Mouse (Mus musculus): Measurements from ENCODE around the gene Baz1b. TPM values are rescaled to one million over a fixed set of nuclear protein-coding genes. Genes with fewer than 3 reads are reported as not detected.

Gene Baz1b
- total and polyA plus RNA-seq, 3 experiments, result 13.9 to 46.1 (median 42.3) TPM

DNA sequence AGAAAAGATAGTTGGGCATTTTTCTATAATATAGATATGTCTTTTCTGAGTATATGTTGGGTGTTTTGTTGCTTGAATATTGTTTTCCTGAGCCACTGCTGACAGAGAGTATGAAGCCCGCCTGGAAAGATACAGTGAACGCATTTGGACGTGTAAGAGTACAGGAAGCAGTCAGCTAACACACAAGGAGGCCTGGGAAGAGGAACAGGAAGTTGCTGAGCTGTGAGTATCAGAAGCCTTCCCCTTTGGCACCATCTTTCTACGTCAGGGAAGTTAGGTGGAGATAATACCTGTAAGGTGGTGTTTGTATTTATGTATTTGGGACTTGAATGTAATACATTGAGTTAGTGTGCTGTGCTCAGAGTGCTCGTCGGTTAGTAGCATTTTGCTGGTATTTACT is 9.3 kb downstream of the Baz1b start:
- no peak overlapping the region for H3K9ac ChIP-seq (ENCODE audit: low read depth, low read length)
- H3K27ac ChIP-seq, result no peak overlapping the region
- H3K4me1 ChIP-seq (ENCODE audit: control insufficient read depth, insufficient read depth, low read length), result no peaks in the 10 kb centered on the region; the same call in none of the 2 replicates
- peaks cover 9% of the 10 kb centered on the region; the same call in 1 of the 2 replicates for H3K79me2 ChIP-seq (replicated peaks; ENCODE audit: control insufficient read depth, insufficient read depth, low read length)
- no peaks in the 10 kb centered on the region for H3K27me3 ChIP-seq (ENCODE audit: control insufficient read depth, insufficient read depth, low read length)
- 45% methylated on average over 6 of the region's 6 CpGs for WGBS
- no peak for TF ChIP-seq CTCF (IDR thresholded peaks at IDR 0.05)
- no peak for TF ChIP-seq EP300 (IDR thresholded peaks at IDR 0.05; ENCODE audit: insufficient read depth, low read depth, low read length)
- TF ChIP-seq POLR2A (IDR thresholded peaks at IDR 0.05; ENCODE audit: insufficient read depth, low read depth, low read length), result no peak
- no peak overlapping the region for H3K4me3 ChIP-seq
- no peak for DNase-seq
- peaks cover 43% of the 10 kb centered on the region for H3K36me3 ChIP-seq (ENCODE audit: control insufficient read depth, insufficient read depth, low read length)
- intact Hi-C loops (cut with DNase I), result no loop called here

- 0 out of 2 replicates have a peak, but pooled peaks cover 1% of the 10 kb centered on the region for H3K79me2 ChIP-seq (replicated peaks; ENCODE audit: control insufficient read depth, insufficient read depth, low read length)
- peak in 1 of 2 experiments; percentile 51 for DNase-seq
- peaks cover 1% of the 10 kb centered on the region for H3K4me1 ChIP-seq (ENCODE audit: control insufficient read depth, insufficient read depth, low read length)
- TF ChIP-seq EP300 (IDR thresholded peaks at IDR 0.05; ENCODE audit: insufficient read depth, low read depth, low read length) (0 out of 2 replicates have a peak, but pooled peaks have one; percentile 36), POLR2A (IDR thresholded peaks at IDR 0.05; ENCODE audit: insufficient read depth, low read depth, low read length) (no peak), CTCF (IDR thresholded peaks at IDR 0.05) (no peak)
- intact Hi-C loops (cut with DNase I), result no loop called here
- WGBS, result 56% methylated on average over 3 of the region's 3 CpGs
- no peak overlapping the region for H3K4me3 ChIP-seq
- no peaks in the 10 kb centered on the region for H3K27me3 ChIP-seq (ENCODE audit: control insufficient read depth, insufficient read depth, low read length)
- H3K9ac ChIP-seq (ENCODE audit: low read depth, low read length), result no peak overlapping the region
- H3K27ac ChIP-seq, result peak overlapping the region; percentile 15
- H3K36me3 ChIP-seq (ENCODE audit: control insufficient read depth, insufficient read depth, low read length), result peaks cover 20% of the 10 kb centered on the region
These were observed 15.7 kb downstream of the Baz1b start for GRCm38 (mm10) chr5:135202763-135203162.

DNA sequence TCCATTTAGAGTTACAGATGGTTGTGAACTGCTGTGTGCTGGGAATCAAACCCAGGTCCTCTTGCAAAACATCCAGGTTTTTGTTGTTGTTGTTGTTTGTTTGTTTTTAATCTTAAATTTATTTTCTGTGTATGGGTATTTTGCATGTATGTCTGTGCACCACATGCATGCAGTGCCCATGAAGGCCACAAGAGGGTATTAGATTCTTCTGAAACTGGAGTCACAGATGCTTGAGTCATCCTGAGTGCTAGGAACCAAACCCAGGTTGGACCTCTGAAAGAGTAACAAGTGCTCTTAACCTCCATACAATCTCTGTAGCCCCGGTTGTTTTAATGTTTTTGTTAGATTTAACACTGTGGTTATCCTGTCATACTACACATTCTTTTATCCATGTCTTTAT is 21.1 kb downstream of the Baz1b start:
- WGBS, result 93% methylated on average over 1 of the region's 1 CpGs
- Histone ChIP-seq H3K4me1 (ENCODE audit: control insufficient read depth, insufficient read depth, low read length) (no peaks in the 10 kb centered on the region), H3K27ac (no peak overlapping the region), H3K36me3 (ENCODE audit: control insufficient read depth, insufficient read depth, low read length) (peaks cover 15% of the 10 kb centered on the region), H3K9ac (ENCODE audit: low read depth, low read length) (no peak overlapping the region), H3K27me3 (ENCODE audit: control insufficient read depth, insufficient read depth, low read length) (no peaks in the 10 kb centered on the region), H3K4me3 (no peak overlapping the region), H3K79me2 (replicated peaks; ENCODE audit: control insufficient read depth, insufficient read depth, low read length) (no peaks in the 10 kb centered on the region)
- intact Hi-C loops (cut with DNase I), result no loop called here
- DNase-seq, result no peak
- peak; percentile 54 for TF ChIP-seq CTCF (IDR thresholded peaks at IDR 0.05)
- TF ChIP-seq EP300 (IDR thresholded peaks at IDR 0.05; ENCODE audit: insufficient read depth, low read depth, low read length), result no peak

- peaks cover 3% of the 10 kb centered on the region for H3K36me3 ChIP-seq (ENCODE audit: control insufficient read depth, insufficient read depth, low read length)
These were observed 29.8 kb downstream of the Baz1b start for GRCm38 (mm10) chr5:135216871-135217270.

GRCm38 (mm10) chr5:135220941-135221340 is 33.9 kb downstream of the Baz1b start:
- no peak for TF ChIP-seq POLR2A (IDR thresholded peaks at IDR 0.05; ENCODE audit: insufficient read depth, low read depth, low read length)
- TF ChIP-seq EP300 (IDR thresholded peaks at IDR 0.05; ENCODE audit: insufficient read depth, low read depth, low read length), result no peak
- no peak for TF ChIP-seq CTCF (IDR thresholded peaks at IDR 0.05)
- H3K4me1 ChIP-seq (ENCODE audit: control insufficient read depth, insufficient read depth, low read length), result no peaks in the 10 kb centered on the region
- no peak overlapping the region for H3K27ac ChIP-seq
- no peak overlapping the region for H3K9ac ChIP-seq (ENCODE audit: low read depth, low read length)
- H3K27me3 ChIP-seq (ENCODE audit: control insufficient read depth, insufficient read depth, low read length), result no peaks in the 10 kb centered on the region
- no peak overlapping the region for H3K4me3 ChIP-seq
- intact Hi-C loops (cut with DNase I), result no loop called here
- H3K36me3 ChIP-seq (ENCODE audit: control insufficient read depth, insufficient read depth, low read length), result 0 out of 2 replicates have a peak, but pooled peaks cover 1% of the 10 kb centered on the region
- H3K79me2 ChIP-seq (replicated peaks; ENCODE audit: control insufficient read depth, insufficient read depth, low read length), result 0 out of 2 replicates have a peak, but pooled peaks cover 1% of the 10 kb centered on the region
- DNase-seq, result no peak

More at GRCm38 (mm10) chr5:135216871-135217270, 29.8 kb downstream of the Baz1b start:
- TF ChIP-seq CTCF (IDR thresholded peaks at IDR 0.05), result no peak
- no peak for TF ChIP-seq POLR2A (IDR thresholded peaks at IDR 0.05; ENCODE audit: insufficient read depth, low read depth, low read length)
- no peak for TF ChIP-seq EP300 (IDR thresholded peaks at IDR 0.05; ENCODE audit: insufficient read depth, low read depth, low read length)
- intact Hi-C loops (cut with DNase I), result no loop called here
- Histone ChIP-seq H3K4me3 (no peak overlapping the region), H3K27ac (no peak overlapping the region), H3K9ac (ENCODE audit: low read depth, low read length) (no peak overlapping the region), H3K27me3 (ENCODE audit: control insufficient read depth, insufficient read depth, low read length) (no peaks in the 10 kb centered on the region), H3K79me2 (replicated peaks; ENCODE audit: control insufficient read depth, insufficient read depth, low read length) (no peaks in the 10 kb centered on the region), H3K4me1 (ENCODE audit: control insufficient read depth, insufficient read depth, low read length) (no peaks in the 10 kb centered on the region)
- no peak for DNase-seq
- 60% methylated on average over 6 of the region's 6 CpGs for WGBS

- DNase-seq, result no peak
- WGBS, result 88% methylated on average over 7 of the region's 7 CpGs
- Histone ChIP-seq H3K4me1 (ENCODE audit: control insufficient read depth, insufficient read depth, low read length) (no peaks in the 10 kb centered on the region), H3K79me2 (replicated peaks; ENCODE audit: control insufficient read depth, insufficient read depth, low read length) (0 out of 2 replicates have a peak, but pooled peaks cover 1% of the 10 kb centered on the region), H3K27me3 (ENCODE audit: control insufficient read depth, insufficient read depth, low read length) (no peaks in the 10 kb centered on the region), H3K4me3 (no peak overlapping the region), H3K27ac (no peak overlapping the region), H3K36me3 (ENCODE audit: control insufficient read depth, insufficient read depth, low read length) (0 out of 2 replicates have a peak, but pooled peaks cover 3% of the 10 kb centered on the region), H3K9ac (ENCODE audit: low read depth, low read length) (no peak overlapping the region)
- intact Hi-C loops (cut with DNase I), result no loop called here
- TF ChIP-seq POLR2A (IDR thresholded peaks at IDR 0.05; ENCODE audit: insufficient read depth, low read depth, low read length) (no peak), CTCF (IDR thresholded peaks at IDR 0.05) (no peak), EP300 (IDR thresholded peaks at IDR 0.05; ENCODE audit: insufficient read depth, low read depth, low read length) (no peak)
These were observed 35.0 kb downstream of the Baz1b start for GRCm38 (mm10) chr5:135222066-135222465.

All from heart, adult 2 months (tissue).